Mouse (Mus musculus) gastrocnemius, postnatal 36 days (tissue): Measurements from ENCODE around the gene Rgs12. TPM values are rescaled to one million over a fixed set of nuclear protein-coding genes. Genes with fewer than 3 reads are reported as not detected.
A peak's percentile ranks its signal among the peaks of the same experiment; 100 is the strongest.

ENCODE experiments used
- DNase-seq, 2 experiments: peaks; one replicate each; pipeline ENCODE4 v3.0.0; 2022
- intact Hi-C: fragments of 180-260 bp; cut with DNase I; formaldehyde crosslinking; loops from one replicate; pipeline ENCODE4 v1.15.1; 2025
- total RNA-seq, 2 experiments: library from RNA; stranded (reverse); gene quantifications; 2 replicates each; pipeline ENCODE4 v1.2.3; 2021

Gene Rgs12
- total RNA-seq, 2 experiments from 2014 or later = 2.5 to 3.8 TPM

GRCm38 (mm10) chr5:34974773-34975443 is 25.7 kb downstream of the Rgs12 start:
- DNase-seq = no peak
- intact Hi-C loops = no loop called here

GRCm38 (mm10) chr5:34976540-34977292 is 27.5 kb downstream of the Rgs12 start:
- DNase-seq = no peak
- intact Hi-C loops = no loop called here

DNA sequence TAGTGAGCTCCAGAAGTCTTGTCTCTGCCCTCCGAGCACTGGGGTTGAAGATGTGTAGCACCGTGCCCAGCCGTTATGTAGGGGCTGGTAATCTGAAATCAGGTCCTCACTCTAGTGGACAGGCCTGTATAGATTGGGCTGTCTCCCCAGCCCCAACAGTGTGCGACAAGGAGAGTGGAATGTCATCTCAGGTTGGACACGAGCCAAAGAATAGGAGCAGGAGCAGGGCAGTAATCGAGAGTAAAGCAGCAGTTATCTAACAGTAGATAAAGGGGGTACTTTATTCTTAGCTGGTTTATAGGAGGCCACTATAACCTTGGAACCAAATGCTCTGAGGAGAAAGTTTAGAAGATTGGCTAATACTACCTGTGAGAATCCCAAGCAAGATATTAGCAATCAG is 30.9 kb downstream of the Rgs12 start:
- DNase-seq = no peak
- intact Hi-C loops = loop anchor here (2.0 to 5.0 kb wide), 2 partner anchors 63 kb away; no protein-coding TSS in a partner anchor

DNA sequence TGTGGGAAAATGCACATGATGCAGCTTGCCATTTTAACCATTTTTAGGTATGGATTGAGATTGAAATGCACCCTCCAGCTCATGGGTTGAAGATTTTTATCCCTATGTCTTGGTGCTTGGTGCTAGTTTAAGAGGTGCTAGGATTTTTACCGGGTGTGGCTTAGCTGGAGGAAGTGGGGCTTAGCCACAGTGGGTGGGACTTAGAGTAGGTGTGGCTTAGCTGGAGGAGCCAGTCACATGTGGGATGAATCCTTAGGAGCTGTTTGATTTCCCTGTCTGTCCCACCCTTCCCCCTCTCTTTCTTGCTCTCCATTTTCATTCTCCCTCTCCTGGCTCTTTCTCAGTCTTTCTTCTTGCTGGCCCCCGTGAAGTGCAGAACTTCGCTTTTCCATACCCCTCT is 32.5 kb downstream of the Rgs12 start:
- no peak for DNase-seq
- intact Hi-C loops = loop anchor here (2.0 to 5.0 kb wide), 2 partner anchors 61 to 64 kb away; no protein-coding TSS in a partner anchor

GRCm38 (mm10) chr5:34984933-34985332 is 35.7 kb downstream of the Rgs12 start:
- DNase-seq = no peak
- intact Hi-C loops = loop anchor here (1.0 to 5.0 kb wide), 2 partner anchors 40 to 68 kb away; no protein-coding TSS in a partner anchor

DNA sequence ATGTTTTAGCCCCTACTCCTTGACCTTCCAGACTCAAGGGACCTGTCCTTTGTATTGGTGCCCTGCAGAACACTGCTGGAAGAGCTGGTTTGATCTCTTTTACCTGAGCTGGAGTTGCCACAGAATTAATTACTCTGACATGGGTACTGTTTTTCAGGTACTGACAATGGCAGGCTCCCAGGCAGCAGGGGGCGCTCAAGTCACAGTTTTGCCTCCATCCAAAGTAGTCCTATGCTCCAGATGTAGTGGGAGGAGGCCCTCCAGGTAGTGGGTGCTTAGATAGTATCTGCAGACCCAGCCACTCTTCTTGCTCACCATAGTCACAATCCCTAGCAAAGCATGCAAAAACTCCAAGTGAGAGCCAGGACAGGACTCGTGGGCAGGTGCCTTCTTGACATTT is 36.6 kb downstream of the Rgs12 start:
- intact Hi-C loops = loop anchor here (1.0 kb wide), 1 partner anchor 39 kb away; no protein-coding TSS in a partner anchor

DNA sequence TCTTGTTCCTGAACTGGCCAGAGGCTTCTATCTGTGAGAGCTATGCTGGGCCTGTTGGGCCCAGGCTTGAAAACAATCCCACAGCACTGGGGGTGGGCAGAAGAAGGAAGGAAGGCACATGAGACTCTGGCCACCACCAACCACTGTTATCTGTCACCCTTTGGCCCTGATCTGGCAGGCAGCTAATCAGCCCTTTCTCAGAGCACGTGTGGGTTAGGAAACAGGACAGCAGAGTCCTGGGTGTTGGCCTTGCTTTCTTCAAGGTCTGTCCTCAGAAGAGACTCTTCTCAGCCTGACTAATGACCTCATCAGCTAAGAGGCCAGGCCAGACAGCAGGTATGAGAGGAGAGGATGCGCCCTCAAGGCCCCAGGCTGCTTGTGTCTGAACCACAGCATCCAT is 38.2 kb downstream of the Rgs12 start:
- intact Hi-C loops = no loop called here

More for the DNA sequence above, 36.6 kb downstream of the Rgs12 start:
- peak; percentile 65 to 79 for DNase-seq

GRCm38 (mm10) chr5:34988690-34989089 is 39.4 kb downstream of the Rgs12 start:
- intact Hi-C loops = no loop called here
- DNase-seq = no peak

More for the DNA sequence above, 38.2 kb downstream of the Rgs12 start:
- DNase-seq = no peak

- intact Hi-C loops = no loop called here
- no peak for DNase-seq
Observed at GRCm38 (mm10) chr5:34989321-34989772, 40.1 kb downstream of the Rgs12 start.

GRCm38 (mm10) chr5:34998754-34999153 is 49.5 kb downstream of the Rgs12 start:
- DNase-seq = no peak
- intact Hi-C loops = no loop called here

DNA sequence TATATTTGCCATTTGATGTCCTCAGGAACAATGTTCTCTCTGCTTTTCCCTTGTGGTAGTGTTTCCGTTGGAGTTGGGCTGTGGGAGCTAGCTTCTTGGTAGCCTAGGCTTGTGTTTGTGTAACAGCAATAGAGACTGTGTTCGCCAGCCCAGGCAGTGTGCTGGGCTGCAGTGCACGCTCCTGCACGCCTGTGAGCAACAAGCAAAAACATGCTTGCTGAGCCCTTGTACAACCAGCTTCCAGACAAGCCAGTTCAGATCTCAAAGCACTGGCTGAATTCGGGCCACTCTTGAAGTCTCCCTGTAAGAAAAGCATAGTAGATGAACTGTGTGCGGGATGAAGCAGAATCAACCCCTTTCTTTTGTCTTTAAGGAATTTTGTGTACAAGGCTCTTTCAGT is 50.0 kb downstream of the Rgs12 start:
- intact Hi-C loops = no loop called here
- DNase-seq = no peak

GRCm38 (mm10) chr5:35000323-35000722 is 51.1 kb downstream of the Rgs12 start:
- intact Hi-C loops = no loop called here
- DNase-seq = no peak

GRCm38 (mm10) chr5:35001144-35001543 is 51.9 kb downstream of the Rgs12 start:
- no peak for DNase-seq
- intact Hi-C loops = no loop called here

GRCm38 (mm10) chr5:35003611-35004162 is 54.4 kb downstream of the Rgs12 start:
- intact Hi-C loops = no loop called here
- DNase-seq = no peak

DNA sequence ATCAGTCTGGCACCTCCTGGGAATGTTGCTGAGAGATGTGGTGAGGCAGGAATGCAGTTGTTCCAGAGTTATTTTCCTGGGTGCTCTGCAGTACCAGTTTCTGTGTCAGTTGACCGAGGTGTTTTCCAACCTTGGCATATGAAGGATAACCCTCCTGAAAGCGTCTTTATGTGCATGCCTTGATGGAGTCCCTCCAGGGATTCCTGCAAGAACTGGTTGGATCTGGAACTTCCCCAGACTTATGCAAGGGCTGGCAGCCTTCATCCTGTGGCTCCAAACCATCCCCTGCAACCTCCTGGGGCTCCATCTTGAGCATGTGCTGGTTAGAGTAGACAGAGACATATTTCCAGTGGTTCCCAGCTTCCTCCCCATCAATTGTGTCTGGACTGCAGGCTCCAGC is 55.5 kb downstream of the Rgs12 start:
- intact Hi-C loops = no loop called here
- DNase-seq = no peak

- no peak for DNase-seq
- intact Hi-C loops = no loop called here
Observed at GRCm38 (mm10) chr5:35005659-35006058, 56.4 kb downstream of the Rgs12 start.

- no peak for DNase-seq
- intact Hi-C loops = no loop called here
Observed at GRCm38 (mm10) chr5:35006599-35006998, 57.4 kb downstream of the Rgs12 start.

DNA sequence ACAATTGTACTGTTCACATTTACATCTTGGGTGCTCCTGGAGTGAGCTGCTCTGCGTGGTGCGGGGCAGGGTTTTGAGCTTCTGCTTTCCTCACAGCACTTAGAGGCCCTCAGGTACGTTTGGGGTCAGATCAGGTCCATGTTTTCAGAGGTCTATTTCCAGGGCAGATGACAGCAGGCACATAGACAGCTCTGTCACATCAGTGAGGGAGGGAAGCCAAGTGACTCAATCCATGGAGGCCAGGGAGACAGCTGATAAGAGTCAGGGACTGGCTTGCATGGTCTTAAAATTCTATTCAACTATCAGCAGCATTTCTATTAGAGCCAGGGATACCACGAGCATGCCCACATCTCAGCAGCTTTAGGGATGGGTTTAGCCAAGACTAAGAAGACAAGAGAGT is 59.9 kb downstream of the Rgs12 start:
- intact Hi-C loops = no loop called here
- no peak for DNase-seq

- intact Hi-C loops = no loop called here
- DNase-seq = no peak
Observed at GRCm38 (mm10) chr5:35010656-35011055, 61.4 kb downstream of the Rgs12 start.

- intact Hi-C loops = no loop called here
- no peak for DNase-seq
Observed at GRCm38 (mm10) chr5:35011156-35011923, 62.1 kb downstream of the Rgs12 start.

- intact Hi-C loops = no loop called here
- no peak for DNase-seq
Observed at GRCm38 (mm10) chr5:35014036-35014435, 64.8 kb downstream of the Rgs12 start.
